Mouse (Mus musculus) ES-Bruce4 (cell line): ENCODE results near the gene Otulin. TPM values are rescaled to one million over a fixed set of nuclear protein-coding genes. Genes with fewer than 3 reads are reported as not detected.

ENCODE experiments used
- H3K27ac ChIP-seq: 2 replicates; pipeline ENCODE4 v1.5.1; 2012; ENCODE audit warnings: low read length, inconsistent platforms; ENCODE audit not compliant: insufficient read depth
- H3K27me3 ChIP-seq: 2 replicates; pipeline ENCODE4 v1.6.1; 2012; ENCODE audit warnings: mild to moderate bottlenecking, low read length, inconsistent platforms; ENCODE audit not compliant: control insufficient read depth, poor library complexity, insufficient read depth, severe bottlenecking
- H3K36me3 ChIP-seq: 2 replicates; pipeline ENCODE4 v1.6.1; 2012; ENCODE audit warnings: inconsistent platforms, mild to moderate bottlenecking, low read length, moderate library complexity; ENCODE audit not compliant: control insufficient read depth, poor library complexity, insufficient read depth, severe bottlenecking
- H3K4me1 ChIP-seq: one replicate; pipeline ENCODE4 v1.8.1; 2011; ENCODE audit warnings: low read length; ENCODE audit not compliant: control insufficient read depth, insufficient read depth
- H3K4me3 ChIP-seq: 2 replicates; pipeline ENCODE4 v1.5.1; 2011; ENCODE audit warnings: low read depth, mild to moderate bottlenecking, low read length
- H3K9ac ChIP-seq: 2 replicates; pipeline ENCODE4 v1.6.1; 2012; ENCODE audit warnings: low read depth, mild to moderate bottlenecking, inconsistent platforms; ENCODE audit not compliant: poor library complexity, severe bottlenecking
- H3K9me3 ChIP-seq: replicated peaks from 2 replicates; pipeline ENCODE4 v1.6.1; 2012; ENCODE audit warnings: mild to moderate bottlenecking, low read length, inconsistent platforms; ENCODE audit not compliant: control insufficient read depth, poor library complexity, insufficient read depth, severe bottlenecking
- CTCF ChIP-seq: IDR thresholded peaks from one replicate; pipeline ENCODE4 v1.8.1; 2011; ENCODE audit warnings: low read depth, low read length
- EP300 ChIP-seq: IDR thresholded peaks from 2 replicates; pipeline ENCODE4 v1.6.1; 2011; ENCODE audit warnings: low read depth, low read length; ENCODE audit not compliant: insufficient read depth
- POLR2A ChIP-seq: IDR thresholded peaks from one replicate; pipeline ENCODE4 v1.8.1; 2011; ENCODE audit warnings: low read length; ENCODE audit not compliant: insufficient read depth
- polyA plus RNA-seq: library from polyadenylated mRNA; stranded (reverse); fragments of >200 nt; gene quantifications from 2 replicates; pipeline ENCODE4 v1.2.4, GENCODE M21; 2011; ENCODE audit warnings: low read depth; ENCODE audit not compliant: missing spikeins, insufficient read depth, insufficient read length

Otulin gene
- polyA plus RNA-seq, 1 experiment: 17.3 TPM

DNA sequence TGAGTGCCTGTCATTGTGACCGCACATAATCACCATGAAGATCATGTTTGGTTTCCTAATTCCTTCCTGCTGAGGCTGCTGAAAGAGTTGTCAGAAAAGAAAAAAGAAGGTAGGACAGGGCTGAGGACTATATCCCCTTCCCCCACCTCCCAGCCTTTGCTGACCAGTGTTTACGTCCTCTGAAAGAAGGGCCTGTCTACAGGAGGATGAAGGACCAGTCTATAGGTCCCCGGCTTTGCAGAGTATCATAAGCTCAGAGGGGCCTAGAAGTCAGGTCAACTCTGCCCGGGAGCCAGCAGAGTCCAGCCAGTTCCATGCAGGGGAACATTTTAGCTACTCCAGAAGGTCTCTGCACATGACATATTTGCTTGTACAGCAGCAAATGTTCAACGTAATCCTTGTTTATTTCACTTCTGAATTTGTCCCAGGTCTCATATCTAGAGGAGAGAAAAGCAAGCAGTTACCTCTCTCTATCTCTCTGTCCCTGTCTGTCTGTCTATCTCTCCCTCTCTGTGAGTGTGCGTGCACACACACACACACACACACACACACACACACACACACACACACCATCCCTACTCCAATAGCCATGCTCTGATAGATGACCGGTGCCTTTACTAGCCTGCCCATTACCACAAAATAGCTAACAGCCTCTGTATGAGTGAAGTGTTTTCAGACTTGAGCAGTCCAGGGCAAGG lies 133.0 kb downstream of the Otulin start:
- no peak for TF ChIP-seq CTCF
- TF ChIP-seq EP300: no peak
- TF ChIP-seq POLR2A: no peak
- no peak overlapping the region for H3K9ac ChIP-seq
- no peaks in the 10 kb centered on the region for H3K9me3 ChIP-seq
- no peak overlapping the region for H3K4me3 ChIP-seq
- no peaks in the 10 kb centered on the region for H3K4me1 ChIP-seq
- H3K27me3 ChIP-seq: no peaks in the 10 kb centered on the region
- H3K27ac ChIP-seq: no peak overlapping the region
- H3K36me3 ChIP-seq: no peaks in the 10 kb centered on the region

DNA sequence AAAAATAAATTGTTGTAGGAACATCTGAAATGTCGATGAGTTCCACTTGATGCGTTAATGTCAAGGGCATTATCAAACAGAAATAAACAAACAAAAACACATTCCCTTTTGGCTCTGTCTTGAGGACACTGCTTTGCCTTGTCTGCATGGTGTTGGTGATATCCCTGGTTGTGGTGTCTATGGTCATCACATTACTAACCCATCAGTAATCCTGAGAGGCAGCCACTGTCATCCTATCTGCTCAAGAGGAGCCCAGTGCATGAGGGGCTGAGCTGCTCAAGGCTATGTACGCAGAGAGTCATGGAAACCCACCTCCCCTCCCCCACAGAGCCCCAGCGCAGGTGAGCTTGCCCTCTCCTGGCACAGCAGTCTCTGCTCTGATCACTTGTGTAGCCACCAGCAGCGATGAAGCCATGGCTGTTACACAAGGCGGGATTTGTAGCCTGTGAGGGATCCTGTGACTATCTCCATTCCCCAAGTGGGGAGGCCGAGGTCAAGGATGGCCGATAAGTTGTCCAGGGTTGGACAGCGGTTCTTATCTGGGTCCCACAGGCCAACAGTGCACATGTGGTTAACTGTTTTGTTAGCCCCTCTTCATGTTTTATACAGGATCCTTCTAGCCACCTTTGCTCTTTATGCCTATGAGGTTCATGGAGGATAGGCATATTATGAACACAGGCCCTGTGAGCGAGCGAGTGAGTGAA lies 133.7 kb downstream of the Otulin start:
- H3K9me3 ChIP-seq: no peaks in the 10 kb centered on the region
- H3K4me3 ChIP-seq: no peak overlapping the region
- no peaks in the 10 kb centered on the region for H3K27me3 ChIP-seq
- TF ChIP-seq CTCF (no peak), POLR2A (no peak), EP300 (no peak)
- no peaks in the 10 kb centered on the region for H3K4me1 ChIP-seq
- H3K27ac ChIP-seq: no peak overlapping the region
- H3K36me3 ChIP-seq: no peaks in the 10 kb centered on the region
- H3K9ac ChIP-seq: no peak overlapping the region

DNA sequence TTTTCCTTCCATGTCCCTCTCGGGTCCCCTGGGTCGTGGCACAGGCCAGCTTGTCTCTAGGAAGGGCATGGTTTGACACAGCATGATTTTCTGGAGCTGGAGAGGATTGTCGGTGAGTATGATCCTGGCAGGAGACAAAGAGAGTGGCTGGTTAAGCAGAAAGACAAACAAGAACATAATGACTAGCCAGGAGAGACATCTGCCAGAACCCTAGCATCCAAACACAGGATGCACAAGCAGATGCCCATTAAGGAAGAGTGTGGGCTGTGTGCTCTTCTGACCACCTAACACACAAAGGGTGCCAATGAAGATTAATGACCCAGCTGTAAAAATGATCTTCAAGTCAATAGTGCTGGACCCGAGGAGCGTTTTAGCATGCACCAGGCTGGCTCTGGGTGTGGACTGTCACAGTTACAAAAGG lies 134.5 kb downstream of the Otulin start:
- H3K9me3 ChIP-seq: no peaks in the 10 kb centered on the region
- no peaks in the 10 kb centered on the region for H3K4me1 ChIP-seq

DNA sequence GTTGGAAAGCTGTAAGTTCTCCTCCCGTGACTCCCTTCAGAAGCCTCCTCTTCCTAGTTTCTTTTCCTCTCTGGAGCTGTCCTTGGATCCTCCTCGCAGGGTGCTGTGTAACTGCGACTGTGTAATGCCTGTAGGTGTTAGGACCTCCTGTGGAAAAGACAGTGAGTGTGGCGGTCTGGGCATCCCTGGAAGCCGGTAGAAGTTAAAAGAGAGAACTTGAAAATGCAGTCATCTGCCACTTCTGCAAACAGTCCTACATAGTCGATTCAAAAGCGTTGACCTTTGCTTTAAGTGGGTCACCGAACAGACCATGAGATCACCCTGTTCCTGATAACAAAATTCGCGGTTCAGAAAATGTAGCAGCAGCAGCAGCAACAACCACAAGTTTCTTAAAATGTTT lies 137.0 kb downstream of the Otulin start:
- H3K27ac ChIP-seq: no peak overlapping the region
- no peaks in the 10 kb centered on the region for H3K9me3 ChIP-seq
- no peaks in the 10 kb centered on the region for H3K36me3 ChIP-seq
- no peaks in the 10 kb centered on the region for H3K27me3 ChIP-seq
- no peak overlapping the region for H3K4me3 ChIP-seq
- TF ChIP-seq CTCF (no peak), POLR2A (no peak), EP300 (no peak)
- no peak overlapping the region for H3K9ac ChIP-seq
- no peaks in the 10 kb centered on the region for H3K4me1 ChIP-seq

More for the DNA sequence above, 134.5 kb downstream of the Otulin start:
- H3K27me3 ChIP-seq: no peaks in the 10 kb centered on the region
- no peak overlapping the region for H3K9ac ChIP-seq
- H3K27ac ChIP-seq: no peak overlapping the region
- TF ChIP-seq EP300 (no peak), CTCF (no peak), POLR2A (no peak)
- H3K36me3 ChIP-seq: no peaks in the 10 kb centered on the region
- H3K4me3 ChIP-seq: no peak overlapping the region

DNA sequence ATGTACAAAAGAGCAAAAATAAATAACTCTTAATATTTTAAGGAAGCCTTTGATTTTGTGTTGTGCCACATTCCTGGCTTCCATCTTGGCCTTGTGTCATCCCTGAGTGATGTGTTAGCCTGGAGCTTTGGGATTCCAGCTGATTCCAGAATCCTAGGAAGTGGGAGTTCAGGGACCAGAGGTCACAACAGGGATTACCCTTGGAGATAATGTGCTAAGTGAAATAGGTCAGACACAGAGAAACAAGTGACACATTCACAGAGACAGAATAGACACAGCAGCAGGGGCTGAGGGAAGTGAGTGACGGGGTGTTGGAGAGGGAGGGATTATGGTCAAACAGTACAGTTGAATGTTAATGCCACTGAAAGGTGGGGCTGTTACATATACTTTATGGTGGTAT lies 137.8 kb downstream of the Otulin start:
- Histone ChIP-seq H3K36me3 (no peaks in the 10 kb centered on the region), H3K9ac (no peak overlapping the region), H3K27ac (no peak overlapping the region), H3K4me1 (no peaks in the 10 kb centered on the region), H3K27me3 (no peaks in the 10 kb centered on the region), H3K9me3 (no peaks in the 10 kb centered on the region), H3K4me3 (no peak overlapping the region)
- TF ChIP-seq EP300: no peak
- no peak for TF ChIP-seq CTCF
- TF ChIP-seq POLR2A: no peak

Other genes with a start within 250 kb of the Otulin start
- gene Ank, start 164.0 kb downstream of the Otulin start, polyA plus RNA-seq: 9.7 and 12.6 TPM in 2 replicates
- gene Otulinl, start 50.9 kb upstream of the Otulin start, polyA plus RNA-seq: 0.84 and 0.87 TPM in 2 replicates